In genomic region chr10:52416458-52416857, GRCm38 (mm10) we compare ENCODE assay signal across 9 mouse cellular contexts. TPM values are rescaled to one million over a fixed set of nuclear protein-coding genes. Genes with fewer than 3 reads are reported as not detected.
DNase-seq lines count a peak whose midpoint lies in the region; ATAC-seq and TF ChIP-seq lines count a peak whose summit lies in the region.
"Had no signal": no experiment of that assay in that cellular context is flagged by ENCODE, and none has a peak within 500 bp of the region (broad histone marks: within the 10 kb centered on the region; RNA-seq: fewer than 3 reads in every experiment).

No protein-coding gene starts in this region.

- peak overlapping the region; percentile 54 for H3K4me2 ChIP-seq in intestine, embryonic 16.5 days (ENCODE audit: low read depth, low read length)
- peak overlapping the region; percentile 58 for H3K4me2 ChIP-seq in neural tube, embryonic 13.5 days

- peaks cover 11% of the 10 kb centered on the region for H3K4me1 ChIP-seq in lung, adult 2 months (ENCODE audit: control insufficient read depth, insufficient read depth, low read length)
- H3K4me1 ChIP-seq in forebrain, embryonic 10.5 days: peaks cover 18% of the 10 kb centered on the region
- H3K4me1 ChIP-seq in intestine, embryonic 16.5 days (ENCODE audit: control insufficient read depth, insufficient read depth, low read length): peaks cover 20% of the 10 kb centered on the region
- H3K4me1 ChIP-seq in neural tube, embryonic 13.5 days (replicated peaks): peaks cover 37% of the 10 kb centered on the region

- H3K9me3 ChIP-seq in forebrain, embryonic 10.5 days: no peaks in the 10 kb centered on the region
- H3K9me3 ChIP-seq in intestine, embryonic 16.5 days (ENCODE audit: control insufficient read depth, low read length): no peaks in the 10 kb centered on the region
- no peaks in the 10 kb centered on the region for H3K9me3 ChIP-seq in neural tube, embryonic 13.5 days

- H3K36me3 ChIP-seq in forebrain, embryonic 10.5 days (replicated peaks): peaks cover 11% of the 10 kb centered on the region
- H3K36me3 ChIP-seq in intestine, embryonic 16.5 days (ENCODE audit: control insufficient read depth, insufficient read depth, low read length): no peaks in the 10 kb centered on the region
- H3K36me3 ChIP-seq in neural tube, embryonic 13.5 days: no peaks in the 10 kb centered on the region

- H3K27me3 ChIP-seq in forebrain, embryonic 10.5 days (ENCODE audit: poor library complexity, severe bottlenecking): no peaks in the 10 kb centered on the region
- H3K27me3 ChIP-seq in intestine, embryonic 16.5 days (replicated peaks; ENCODE audit: control insufficient read depth, insufficient read depth, low read length): no peaks in the 10 kb centered on the region
- H3K27me3 ChIP-seq in neural tube, embryonic 13.5 days: no peaks in the 10 kb centered on the region

- peak overlapping the region; percentile 17 for H3K4me3 ChIP-seq in lung, adult 2 months (replicated peaks; ENCODE audit: extremely low read depth, low read depth, low read length)
- H3K4me3 ChIP-seq in forebrain, embryonic 10.5 days: peak overlapping the region; percentile 92
- H3K4me3 ChIP-seq in intestine, embryonic 16.5 days (ENCODE audit: low read length): peak overlapping the region; percentile 99
- peak overlapping the region; percentile 88 for H3K4me3 ChIP-seq in neural tube, embryonic 13.5 days

- no peak overlapping the region for H3K9ac ChIP-seq in intestine, embryonic 16.5 days (ENCODE audit: low read depth, low read length)
- H3K9ac ChIP-seq in neural tube, embryonic 13.5 days: peak overlapping the region; percentile 64

- no peak for DNase-seq in lung, adult 2 months
- DNase-seq in lung, postnatal 4 days: no peak
- no peak for DNase-seq in forebrain, embryonic 10.5 days (ENCODE audit: extremely low spot score, low spot score)
- no peak for DNase-seq in embryo, embryonic 10.5 days (ENCODE audit: low spot score)
- DNase-seq in c-Kit-positive CD71-positive TER-119-positive erythroid progenitor cells, embryonic 14.5 days (ENCODE audit: low spot score): no peak
- no peak for DNase-seq in yolk sac, embryonic 10.5 days (ENCODE audit: low spot score)
- DNase-seq: kidney, adult 8-10 months had no signal

- TF ChIP-seq CTCF in lung, adult 2 months (IDR thresholded peaks at IDR 0.05; ENCODE audit: insufficient read depth, low read length): no peak

- peak overlapping the region; percentile 96; the same call in 1 of the 2 replicates for H3K27ac ChIP-seq in forebrain, embryonic 10.5 days
- H3K27ac ChIP-seq in intestine, embryonic 16.5 days (ENCODE audit: low read length): no peak overlapping the region
- no peak overlapping the region; the same call in 1 of the 2 replicates for H3K27ac ChIP-seq in neural tube, embryonic 13.5 days (replicated peaks)

- no peak for TF ChIP-seq POLR2A in lung, adult 2 months (IDR thresholded peaks at IDR 0.05; ENCODE audit: borderline replicate concordance, extremely low read depth, low read depth, low read length)

- ATAC-seq in intestine, embryonic 16.5 days: no peak
- ATAC-seq in neural tube, embryonic 13.5 days (ENCODE audit: low read depth): no peak

- 11% methylated on average over 2 of the region's 2 CpGs for WGBS in lung, adult 2 months
- 83% methylated on average over 2 of the region's 2 CpGs for WGBS in forebrain, embryonic 10.5 days
- 48% methylated on average over 2 of the region's 2 CpGs for WGBS in intestine, embryonic 16.5 days
- 76% methylated on average over 2 of the region's 2 CpGs for WGBS in neural tube, embryonic 13.5 days

RNA-seq across cellular contexts. Expression of gene Nus1, which starts 0.9 kb away (rescaled TPM):
- 11.0 and 15.1 TPM in 2 replicates for polyA plus RNA-seq in lung, adult 2 months (2012; rRNA removed)
- 12.1 and 12.5 TPM in 2 replicates for polyA plus RNA-seq in forebrain, embryonic 10.5 days (2016; fragmentation: Nextera tagmentation; extraction: Ambion mirVana)
- 12.9 and 13.1 TPM in 2 replicates for polyA plus RNA-seq in intestine, embryonic 16.5 days (2015; fragmentation: Nextera tagmentation; extraction: Ambion mirVana)
- 15.6 and 19.0 TPM in 2 replicates for polyA plus RNA-seq in neural tube, embryonic 13.5 days (2015; fragmentation: Nextera tagmentation; extraction: Ambion mirVana)

RNA-seq across cellular contexts. Expression of gene Nepn, which starts 27.7 kb away (rescaled TPM):
- polyA plus RNA-seq in lung, adult 2 months (2012; rRNA removed): 0.12 TPM in 1 of 2 replicates, not detected in the other
- not detected in 2 replicates for polyA plus RNA-seq in forebrain, embryonic 10.5 days (2016; fragmentation: Nextera tagmentation; extraction: Ambion mirVana)
- polyA plus RNA-seq in intestine, embryonic 16.5 days (2015; fragmentation: Nextera tagmentation; extraction: Ambion mirVana): 0.36 and 0.77 TPM in 2 replicates
- polyA plus RNA-seq in neural tube, embryonic 13.5 days (2015; fragmentation: Nextera tagmentation; extraction: Ambion mirVana): not detected in 2 replicates

RNA-seq across cellular contexts. Expression of gene Gopc, which starts 34.5 kb away (rescaled TPM):
- 5.7 and 6.4 TPM in 2 replicates for polyA plus RNA-seq in lung, adult 2 months (2012; rRNA removed)
- polyA plus RNA-seq in forebrain, embryonic 10.5 days (2016; fragmentation: Nextera tagmentation; extraction: Ambion mirVana): 15.8 and 16.0 TPM in 2 replicates
- 15.9 and 16.0 TPM in 2 replicates for polyA plus RNA-seq in intestine, embryonic 16.5 days (2015; fragmentation: Nextera tagmentation; extraction: Ambion mirVana)
- polyA plus RNA-seq in neural tube, embryonic 13.5 days (2015; fragmentation: Nextera tagmentation; extraction: Ambion mirVana): 29.1 and 32.2 TPM in 2 replicates

RNA-seq across cellular contexts. Expression of gene Gm26741, which starts 57.9 kb away (rescaled TPM):
- polyA plus RNA-seq in lung, adult 2 months (2012; rRNA removed): not detected in 2 replicates
- not detected in 2 replicates for polyA plus RNA-seq in forebrain, embryonic 10.5 days (2016; fragmentation: Nextera tagmentation; extraction: Ambion mirVana)
- polyA plus RNA-seq in intestine, embryonic 16.5 days (2015; fragmentation: Nextera tagmentation; extraction: Ambion mirVana): not detected in 2 replicates
- polyA plus RNA-seq in neural tube, embryonic 13.5 days (2015; fragmentation: Nextera tagmentation; extraction: Ambion mirVana): not detected in 2 replicates

Comparison
In these comparisons a context has a peak if more than half of its experiments do, and no peak if none do; other contexts are left out.
1. H3K4me3 ChIP-seq: peak in every context shown above with its lines; median percentile 99 in intestine, embryonic 16.5 days; 92 in forebrain, embryonic 10.5 days; 88 in neural tube, embryonic 13.5 days; 17 in lung, adult 2 months.